Mouse (Mus musculus) liver, adult 2 months (tissue): Measurements from ENCODE around the gene Nanp. TPM values are rescaled to one million over a fixed set of nuclear protein-coding genes. Genes with fewer than 3 reads are reported as not detected.

Experiments used
- DNase-seq: peaks from one replicate; pipeline ENCODE4 v3.0.0-alpha.2; 2011; ENCODE audit warnings: low read depth, low spot score; ENCODE audit errors: extremely low read depth
- H3K27ac ChIP-seq: fragments of 200-500 bp; replicated peaks from 2 replicates; pipeline ENCODE4 v1.5.1; 2012; ENCODE audit warnings: low read depth, mild to moderate bottlenecking, control low read depth, inconsistent platforms, low read length; ENCODE audit not compliant: insufficient read depth
- H3K27me3 ChIP-seq: fragments of 200-500 bp; 2 replicates; pipeline ENCODE4 v1.6.1; 2012; ENCODE audit warnings: mild to moderate bottlenecking, moderate library complexity, low read length, inconsistent platforms; ENCODE audit not compliant: control insufficient read depth, insufficient read depth
- H3K36me3 ChIP-seq: fragments of 200-500 bp; 2 replicates; pipeline ENCODE4 v1.6.1; 2012; ENCODE audit warnings: low read length, inconsistent platforms; ENCODE audit not compliant: control insufficient read depth, insufficient read depth
- H3K4me1 ChIP-seq: fragments of 200-500 bp; 2 replicates; pipeline ENCODE4 v1.6.1; 2011; ENCODE audit warnings: low read length; ENCODE audit not compliant: control insufficient read depth, insufficient read depth
- H3K4me3 ChIP-seq: fragments of 200-500 bp; 2 replicates; pipeline ENCODE4 v1.5.1; 2011; ENCODE audit warnings: low read depth, mild to moderate bottlenecking, control low read depth, low read length, moderate library complexity; ENCODE audit not compliant: insufficient read depth
- H3K79me2 ChIP-seq: fragments of 200-500 bp; 2 replicates; pipeline ENCODE4 v1.6.1; 2012; ENCODE audit warnings: inconsistent platforms, mild to moderate bottlenecking, low read length, moderate library complexity; ENCODE audit not compliant: control insufficient read depth, insufficient read depth
- H3K9ac ChIP-seq: fragments of 200-500 bp; 2 replicates; pipeline ENCODE4 v1.6.1; 2012; ENCODE audit warnings: low read depth, mild to moderate bottlenecking, control low read depth, inconsistent platforms, low read length
- CTCF ChIP-seq: fragments of 200-500 bp; IDR thresholded peaks from 2 replicates; pipeline ENCODE4 v1.5.1; 2011; ENCODE audit warnings: low read depth, low read length, control low read depth
- POLR2A ChIP-seq: fragments of 200-500 bp; IDR thresholded peaks from 2 replicates; pipeline ENCODE4 v1.6.1; 2011; ENCODE audit warnings: low read length, control low read depth; ENCODE audit not compliant: insufficient read depth; ENCODE audit errors: extremely low read depth
- WGBS: fragments of 180-500 bp; shearing (Covaris S2); methylation state at CpG from one replicate; pipeline ENCODE4 v1.1.7; 2018; 5-methylcytosine and 5-hydroxymethylcytosine counted together
- polyA plus RNA-seq: library from polyadenylated mRNA; depleted of rRNA; stranded (reverse); fragments of >200 nt; gene quantifications from 2 replicates; pipeline ENCODE4 v1.2.3, GENCODE M21; 2012
- total RNA-seq: library from RNA; depleted of rRNA; stranded (reverse); fragments of >200 nt; gene quantifications from 2 replicates; pipeline ENCODE4 v1.2.3, GENCODE M21; 2014

The Nanp gene
- total and polyA plus RNA-seq, 2 experiments, result 3.5 to 11.8 TPM

DNA sequence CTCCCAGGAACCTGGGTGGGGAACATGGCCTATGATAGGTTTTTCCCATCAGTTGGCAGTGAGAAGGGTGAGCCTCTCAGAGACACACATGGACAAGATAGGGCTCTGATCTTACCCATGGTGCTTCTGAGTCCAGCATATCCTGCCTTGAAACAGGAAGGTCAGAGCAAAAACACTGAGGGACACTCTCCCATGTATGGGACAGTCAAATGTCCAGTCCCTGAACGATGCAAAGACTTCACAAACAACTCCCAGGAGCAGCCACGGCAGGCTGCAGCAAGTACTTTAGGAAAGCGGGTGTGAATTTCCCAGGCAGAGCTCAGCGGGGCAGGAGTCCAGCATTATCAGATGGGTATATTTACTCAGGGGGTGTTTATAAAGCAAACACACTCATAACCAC lies 43.9 kb downstream of the Nanp start:
- no peak overlapping the region for H3K27ac ChIP-seq
- no peaks in the 10 kb centered on the region for H3K36me3 ChIP-seq
- H3K79me2 ChIP-seq, result no peaks in the 10 kb centered on the region
- no peak overlapping the region for H3K9ac ChIP-seq
- WGBS, result 34% methylated on average over 4 of the region's 4 CpGs
- no peak for DNase-seq
- no peaks in the 10 kb centered on the region for H3K27me3 ChIP-seq
- H3K4me3 ChIP-seq, result no peak overlapping the region
- H3K4me1 ChIP-seq, result peaks cover 5% of the 10 kb centered on the region
- TF ChIP-seq POLR2A, result no peak
- TF ChIP-seq CTCF, result no peak

DNA sequence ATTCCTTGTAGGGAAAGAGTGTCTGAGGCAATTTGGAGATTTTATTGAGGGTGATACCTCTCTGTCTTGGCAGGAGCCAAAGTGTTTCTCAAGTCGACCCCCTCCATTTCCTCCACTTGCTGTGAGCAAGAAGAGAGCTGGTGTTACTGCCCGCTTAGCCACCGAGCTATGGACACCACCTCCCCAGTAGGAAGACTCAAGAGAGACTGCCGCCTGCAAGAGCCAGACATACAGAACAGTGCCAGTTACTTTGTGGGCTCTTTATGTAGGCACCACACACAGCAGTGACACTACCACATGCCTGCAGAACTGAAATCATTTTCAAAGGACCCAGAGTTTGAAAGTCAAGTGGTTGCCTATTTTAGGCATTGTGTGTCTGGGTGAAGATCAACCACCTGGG lies 48.1 kb downstream of the Nanp start:
- Histone ChIP-seq H3K4me3 (no peak overlapping the region), H3K36me3 (no peaks in the 10 kb centered on the region), H3K4me1 (peaks cover 5% of the 10 kb centered on the region), H3K79me2 (no peaks in the 10 kb centered on the region), H3K27me3 (no peaks in the 10 kb centered on the region), H3K9ac (no peak overlapping the region), H3K27ac (no peak overlapping the region)
- 88% methylated on average over 4 of the region's 4 CpGs for WGBS
- DNase-seq, result no peak
- TF ChIP-seq CTCF, result no peak
- no peak for TF ChIP-seq POLR2A

DNA sequence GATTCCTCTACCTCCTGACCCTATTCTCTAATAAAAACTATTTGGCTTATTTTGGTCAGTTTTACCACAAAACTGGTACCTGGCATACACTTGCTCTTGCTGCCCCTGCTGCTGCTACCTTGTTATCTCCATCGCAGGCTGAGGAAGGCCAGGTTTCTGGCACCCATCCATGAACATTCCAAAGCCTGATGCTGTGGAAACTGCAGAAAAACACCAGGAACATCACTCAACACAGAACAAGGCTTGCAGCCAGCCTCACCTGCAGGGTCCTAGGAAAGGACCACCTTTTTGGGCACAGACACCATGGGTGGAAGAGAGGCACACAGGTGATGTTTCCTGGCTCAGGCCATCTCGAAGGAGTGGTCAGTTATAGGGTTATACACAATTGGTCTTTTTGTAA lies 48.7 kb downstream of the Nanp start:
- H3K9ac ChIP-seq, result no peak overlapping the region
- no peaks in the 10 kb centered on the region for H3K79me2 ChIP-seq
- H3K4me3 ChIP-seq, result no peak overlapping the region
- H3K27ac ChIP-seq, result no peak overlapping the region
- TF ChIP-seq CTCF (no peak), POLR2A (no peak)
- WGBS, result 81% methylated on average over 2 of the region's 2 CpGs
- no peak for DNase-seq
- no peaks in the 10 kb centered on the region for H3K36me3 ChIP-seq
- no peaks in the 10 kb centered on the region for H3K27me3 ChIP-seq
- peaks cover 4% of the 10 kb centered on the region for H3K4me1 ChIP-seq

DNA sequence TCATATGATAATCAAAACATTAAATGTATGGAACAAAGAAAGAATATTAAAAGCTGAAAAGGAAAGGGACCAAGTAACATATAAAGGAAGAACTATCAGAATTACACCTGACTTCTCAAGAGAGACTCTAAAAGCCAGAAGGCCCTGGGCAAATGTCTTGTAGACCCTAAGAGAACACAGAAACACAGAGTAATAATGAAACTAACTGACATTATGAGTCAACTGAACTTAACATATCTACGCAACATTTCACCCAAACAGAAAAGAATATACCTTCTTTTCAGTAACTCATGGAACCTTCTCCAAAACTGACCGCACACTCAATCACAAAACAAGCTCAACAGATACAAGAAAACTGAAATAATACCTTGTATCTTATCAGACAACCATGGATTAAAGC lies 53.8 kb downstream of the Nanp start:
- DNase-seq, result no peak
- no peak for TF ChIP-seq CTCF
- no peak for TF ChIP-seq POLR2A
- H3K27ac ChIP-seq, result no peak overlapping the region
- WGBS, result 96% methylated on average over 2 of the region's 2 CpGs
- no peaks in the 10 kb centered on the region for H3K79me2 ChIP-seq
- no peaks in the 10 kb centered on the region for H3K4me1 ChIP-seq
- no peak overlapping the region for H3K4me3 ChIP-seq
- no peak overlapping the region for H3K9ac ChIP-seq
- H3K36me3 ChIP-seq, result no peaks in the 10 kb centered on the region
- no peaks in the 10 kb centered on the region for H3K27me3 ChIP-seq

DNA sequence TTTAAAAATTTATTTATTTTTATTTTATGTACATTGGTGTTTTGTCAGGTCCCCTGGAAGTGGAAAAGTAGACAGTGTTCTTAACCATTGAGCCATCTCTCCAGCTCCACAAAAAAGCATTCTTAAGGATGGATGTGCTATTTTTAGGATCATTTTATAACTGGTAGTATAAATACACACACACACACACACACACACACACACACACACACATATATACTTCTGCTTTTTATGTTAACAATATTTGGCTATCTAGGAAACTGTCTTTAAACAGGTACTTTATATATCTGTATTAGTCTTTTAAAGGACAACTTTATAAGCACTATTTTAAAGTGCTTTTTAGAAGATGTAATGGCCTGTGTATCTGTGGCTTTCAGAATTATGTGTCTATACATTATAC lies 57.1 kb downstream of the Nanp start:
- Histone ChIP-seq H3K27ac (no peak overlapping the region), H3K27me3 (no peaks in the 10 kb centered on the region), H3K79me2 (no peaks in the 10 kb centered on the region), H3K9ac (no peak overlapping the region), H3K4me3 (no peak overlapping the region), H3K36me3 (no peaks in the 10 kb centered on the region), H3K4me1 (no peaks in the 10 kb centered on the region)
- TF ChIP-seq CTCF (no peak), POLR2A (no peak)
- DNase-seq, result no peak

DNA sequence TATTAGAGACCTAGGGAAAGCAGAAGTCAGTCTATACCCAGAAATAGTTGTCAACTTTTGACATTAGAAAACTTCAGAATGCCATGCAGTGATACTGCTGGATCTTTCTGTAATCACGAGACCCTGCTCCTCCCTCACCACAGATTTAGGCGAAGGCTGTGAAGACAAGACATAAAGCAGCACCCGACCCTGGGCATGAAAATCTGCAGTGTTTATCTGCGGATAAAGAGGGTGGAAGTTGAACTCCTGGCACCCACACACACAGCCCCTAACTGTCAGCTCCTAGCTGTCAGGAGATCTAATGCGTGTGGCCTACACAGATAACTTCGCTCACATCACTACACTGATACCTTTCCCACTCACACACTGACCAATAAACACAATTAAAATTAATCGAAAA lies 57.7 kb downstream of the Nanp start:
- H3K4me1 ChIP-seq, result no peaks in the 10 kb centered on the region
- WGBS, result 80% methylated on average over 7 of the region's 7 CpGs
- no peaks in the 10 kb centered on the region for H3K36me3 ChIP-seq
- no peaks in the 10 kb centered on the region for H3K79me2 ChIP-seq
- H3K27me3 ChIP-seq, result no peaks in the 10 kb centered on the region
- DNase-seq, result no peak
- TF ChIP-seq POLR2A, result no peak
- TF ChIP-seq CTCF, result no peak
- no peak overlapping the region for H3K9ac ChIP-seq
- no peak overlapping the region for H3K27ac ChIP-seq
- no peak overlapping the region for H3K4me3 ChIP-seq
